Mouse (Mus musculus): ENCODE data around the gene Nutf2. TPM values are rescaled to one million over a fixed set of nuclear protein-coding genes. Genes with fewer than 3 reads are reported as not detected.

The Nutf2 gene
- total RNA-seq (2015; ENCODE audit: low replicate concordance), result 57.8 and 102 TPM in 2 replicates
- 15.3 and 42.5 TPM in 2 replicates for total RNA-seq (2017; ENCODE audit: low replicate concordance)

- peak; percentile 86 for ATAC-seq (replicated peaks; ENCODE audit: low FRiP score, poor library complexity, severe bottlenecking)
These were observed at the start of gene Nutf2 for GRCm38 (mm10) chr8:105860143-105860981. TSS of gene Nutf2 (plus strand) at chr8:105860580.

- ATAC-seq (replicated peaks; ENCODE audit: low FRiP score, poor library complexity, severe bottlenecking), result peak; percentile 58
These were observed 49.3 kb upstream of the Nutf2 start for GRCm38 (mm10) chr8:105811061-105811460.

- no peak for ATAC-seq (replicated peaks; ENCODE audit: low FRiP score, poor library complexity, severe bottlenecking)
These were observed 48.8 kb upstream of the Nutf2 start for GRCm38 (mm10) chr8:105811543-105811942.

- ATAC-seq (replicated peaks; ENCODE audit: low FRiP score, poor library complexity, severe bottlenecking), result no peak
These were observed 47.9 kb upstream of the Nutf2 start for GRCm38 (mm10) chr8:105812511-105812910.

- no peak for ATAC-seq (replicated peaks; ENCODE audit: low FRiP score, poor library complexity, severe bottlenecking)
These were observed 47.1 kb upstream of the Nutf2 start for GRCm38 (mm10) chr8:105813241-105813640.

GRCm38 (mm10) chr8:105819659-105820058 is 40.7 kb upstream of the Nutf2 start:
- peak; percentile 33; the same call in 1 of the 2 replicates for ATAC-seq (replicated peaks; ENCODE audit: low FRiP score, poor library complexity, severe bottlenecking)

- ATAC-seq (replicated peaks; ENCODE audit: low FRiP score, poor library complexity, severe bottlenecking), result peak; percentile 82
These were observed 39.5 kb upstream of the Nutf2 start for GRCm38 (mm10) chr8:105820925-105821324.

GRCm38 (mm10) chr8:105825506-105825905 is 34.9 kb upstream of the Nutf2 start:
- no peak for ATAC-seq (replicated peaks; ENCODE audit: low FRiP score, poor library complexity, severe bottlenecking)

GRCm38 (mm10) chr8:105826379-105826778 is 34.0 kb upstream of the Nutf2 start:
- no peak for ATAC-seq (replicated peaks; ENCODE audit: low FRiP score, poor library complexity, severe bottlenecking)

GRCm38 (mm10) chr8:105826861-105827848 is 33.2 kb upstream of the Nutf2 start, which contains the start of the genes Ranbp10 and Tsnaxip1:
TSS of gene Ranbp10 (minus strand) at chr8:105827350.
TSS of gene Tsnaxip1 (plus strand) at chr8:105827731.
- ATAC-seq (replicated peaks; ENCODE audit: low FRiP score, poor library complexity, severe bottlenecking), result peak; percentile 82

GRCm38 (mm10) chr8:105833740-105834139 is 26.6 kb upstream of the Nutf2 start:
- peak; percentile 54 for ATAC-seq (replicated peaks; ENCODE audit: low FRiP score, poor library complexity, severe bottlenecking)

- ATAC-seq (replicated peaks; ENCODE audit: low FRiP score, poor library complexity, severe bottlenecking), result peak; percentile 90
These were observed 25.1 kb upstream of the Nutf2 start for GRCm38 (mm10) chr8:105835318-105835717.

- no peak for ATAC-seq (replicated peaks; ENCODE audit: low FRiP score, poor library complexity, severe bottlenecking)
These were observed 23.4 kb upstream of the Nutf2 start for GRCm38 (mm10) chr8:105836991-105837390.

- ATAC-seq (replicated peaks; ENCODE audit: low FRiP score, poor library complexity, severe bottlenecking), result no peak
These were observed 21.2 kb upstream of the Nutf2 start for GRCm38 (mm10) chr8:105839209-105839608.

GRCm38 (mm10) chr8:105846678-105847077 is 13.7 kb upstream of the Nutf2 start:
- no peak for ATAC-seq (replicated peaks; ENCODE audit: low FRiP score, poor library complexity, severe bottlenecking)

- no peak for ATAC-seq (replicated peaks; ENCODE audit: low FRiP score, poor library complexity, severe bottlenecking)
These were observed 10.4 kb upstream of the Nutf2 start for GRCm38 (mm10) chr8:105850014-105850413.

- ATAC-seq (replicated peaks; ENCODE audit: low FRiP score, poor library complexity, severe bottlenecking), result no peak
These were observed 9.8 kb upstream of the Nutf2 start for GRCm38 (mm10) chr8:105850611-105851010.

- peak; percentile 79 for ATAC-seq (replicated peaks; ENCODE audit: low FRiP score, poor library complexity, severe bottlenecking)
These were observed 8.7 kb upstream of the Nutf2 start for GRCm38 (mm10) chr8:105851651-105852143.

- no peak for ATAC-seq (replicated peaks; ENCODE audit: low FRiP score, poor library complexity, severe bottlenecking)
These were observed 8.1 kb upstream of the Nutf2 start for GRCm38 (mm10) chr8:105852146-105852729.

- ATAC-seq (replicated peaks; ENCODE audit: low FRiP score, poor library complexity, severe bottlenecking), result no peak
These were observed 7.2 kb upstream of the Nutf2 start, which contains the start of gene Cenpt for GRCm38 (mm10) chr8:105853178-105853577. TSS of gene Cenpt (minus strand) at chr8:105853278.

All from erythroid progenitor cell, adult 5-6 weeks (primary cell).